Mouse (Mus musculus) hindbrain, postnatal 0 days (tissue): ENCODE measurements around the gene Sdc3. TPM values are rescaled to one million over a fixed set of nuclear protein-coding genes. Genes with fewer than 3 reads are reported as not detected.

ENCODE experiments used
- ATAC-seq: fragments of 200-750 bp; cut with Nextera tagmentation; 2 replicates; pipeline ENCODE4 v1.8.0; 2017; ENCODE audit warnings: mild to moderate bottlenecking, moderate TSS enrichment, moderate library complexity
- DNase-seq: peaks from one replicate; pipeline ENCODE4 v3.0.0-alpha.2; 2015; ENCODE audit warnings: low spot score
- H3K27ac ChIP-seq: fragments of 300-500 bp; sonication (generic); 2 replicates; pipeline ENCODE4 v1.5.1; 2014; ENCODE audit warnings: mild to moderate bottlenecking
- H3K27me3 ChIP-seq: fragments of 300-500 bp; sonication (generic); 2 replicates; pipeline ENCODE4 v1.6.1; 2014; ENCODE audit warnings: low read length, mixed read lengths; ENCODE audit not compliant: insufficient read depth
- H3K36me3 ChIP-seq: fragments of 300-500 bp; sonication (generic); 2 replicates; pipeline ENCODE4 v1.6.1; 2014; ENCODE audit warnings: low read length, mixed read lengths; ENCODE audit not compliant: insufficient read depth
- H3K4me1 ChIP-seq: fragments of 300-500 bp; sonication (generic); 2 replicates; pipeline ENCODE4 v1.6.1; 2014; ENCODE audit warnings: antibody characterized with exemption, low read length, mixed read lengths; ENCODE audit not compliant: insufficient read depth
- H3K4me2 ChIP-seq: fragments of 300-500 bp; sonication (generic); 2 replicates; pipeline ENCODE4 v1.6.1; 2014; ENCODE audit warnings: low read depth, mild to moderate bottlenecking, low read length, moderate library complexity, mixed read lengths
- H3K4me3 ChIP-seq: fragments of 300-500 bp; sonication (generic); 2 replicates; pipeline ENCODE4 v1.5.1; 2014; ENCODE audit warnings: low read length
- H3K9ac ChIP-seq: fragments of 300-500 bp; sonication (generic); replicated peaks from 2 replicates; pipeline ENCODE4 v1.6.1; 2014; ENCODE audit warnings: mild to moderate bottlenecking, low read length, moderate library complexity, mixed read lengths
- H3K9me3 ChIP-seq: fragments of 300-500 bp; sonication (generic); 2 replicates; pipeline ENCODE4 v1.6.1; 2016; ENCODE audit warnings: low read length, mixed read lengths
- CTCF ChIP-seq: IDR thresholded peaks from 2 replicates; pipeline ENCODE4 v1.5.1; 2016; ENCODE audit warnings: antibody characterized with exemption, control low read depth, low read depth
- WGBS: fragments of 180-500 bp; shearing (Covaris S2); extraction: QIAGEN DNeasy Blood & Tissue Kit; methylation state at CpG from one replicate; pipeline ENCODE4 v1.1.7; 2014; 5-methylcytosine and 5-hydroxymethylcytosine counted together
- polyA plus RNA-seq: library from polyadenylated mRNA; unstranded; fragments of >200 nt; fragmentation: Nextera tagmentation; extraction: Ambion mirVana; gene quantifications from 2 replicates; pipeline ENCODE4 v1.2.1, GENCODE M21; 2015
- total RNA-seq: library from RNA; depleted of rRNA; stranded (reverse); fragments of >200 nt; gene quantifications from 2 replicates; pipeline ENCODE4 v1.2.3, GENCODE M21; 2014

The Sdc3 gene
- total and polyA plus RNA-seq, 2 experiments from 2014 or later: 180 to 587 TPM

DNA sequence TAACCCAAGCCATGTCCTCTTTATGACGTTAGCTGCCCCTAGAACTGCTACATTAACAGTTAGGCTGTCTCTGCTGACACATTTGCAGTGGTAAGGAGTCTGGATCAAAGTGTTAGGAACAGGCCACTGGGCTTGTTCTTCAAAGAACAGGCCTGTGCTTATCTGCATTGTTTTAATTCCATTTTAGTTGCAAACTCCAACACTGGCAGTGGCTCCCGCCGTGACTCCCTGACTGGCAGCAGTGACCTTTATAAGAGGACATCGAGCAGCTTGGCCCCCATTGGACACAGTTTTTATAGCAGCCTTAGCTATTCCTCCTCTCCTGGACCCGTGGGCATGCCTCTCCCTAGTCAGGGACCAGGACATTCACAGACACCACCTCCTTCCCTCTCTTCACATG is 38.6 kb upstream of the Sdc3 start:
- Histone ChIP-seq H3K4me2 (no peak overlapping the region), H3K9ac (no peak overlapping the region), H3K27ac (no peak overlapping the region), H3K4me3 (no peak overlapping the region), H3K27me3 (no peaks in the 10 kb centered on the region), H3K4me1 (no peaks in the 10 kb centered on the region), H3K9me3 (no peaks in the 10 kb centered on the region), H3K36me3 (peaks cover 47% of the 10 kb centered on the region)
- no peak for TF ChIP-seq CTCF
- no peak for ATAC-seq
- WGBS: 67% methylated on average over 5 of the region's 5 CpGs
- DNase-seq: no peak

DNA sequence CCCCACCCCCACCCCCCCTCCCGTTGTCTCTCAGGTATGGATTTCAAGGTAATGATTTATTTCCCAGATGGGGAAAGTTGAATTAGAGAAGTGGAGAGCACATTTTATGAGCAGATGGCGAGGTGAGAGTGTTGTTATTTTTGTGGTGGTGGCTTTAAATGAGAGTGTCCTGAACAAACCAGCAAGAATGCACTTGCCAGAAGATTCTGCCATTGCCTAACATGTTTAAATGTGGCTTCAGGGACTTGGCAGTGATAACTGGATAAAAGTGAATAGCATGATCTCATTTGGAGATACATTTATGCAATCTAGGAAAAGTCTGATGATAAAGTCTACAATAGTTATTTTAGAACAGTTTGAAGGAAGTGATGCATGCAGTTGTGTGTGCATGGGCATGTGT is 37.6 kb upstream of the Sdc3 start:
- Histone ChIP-seq H3K36me3 (peaks cover 45% of the 10 kb centered on the region), H3K4me2 (no peak overlapping the region), H3K27me3 (no peaks in the 10 kb centered on the region), H3K9ac (no peak overlapping the region), H3K4me1 (no peaks in the 10 kb centered on the region), H3K4me3 (no peak overlapping the region), H3K27ac (no peak overlapping the region), H3K9me3 (no peaks in the 10 kb centered on the region)
- ATAC-seq (no peak), DNase-seq (no peak)
- 74% methylated on average over 2 of the region's 2 CpGs for WGBS
- TF ChIP-seq CTCF: no peak

DNA sequence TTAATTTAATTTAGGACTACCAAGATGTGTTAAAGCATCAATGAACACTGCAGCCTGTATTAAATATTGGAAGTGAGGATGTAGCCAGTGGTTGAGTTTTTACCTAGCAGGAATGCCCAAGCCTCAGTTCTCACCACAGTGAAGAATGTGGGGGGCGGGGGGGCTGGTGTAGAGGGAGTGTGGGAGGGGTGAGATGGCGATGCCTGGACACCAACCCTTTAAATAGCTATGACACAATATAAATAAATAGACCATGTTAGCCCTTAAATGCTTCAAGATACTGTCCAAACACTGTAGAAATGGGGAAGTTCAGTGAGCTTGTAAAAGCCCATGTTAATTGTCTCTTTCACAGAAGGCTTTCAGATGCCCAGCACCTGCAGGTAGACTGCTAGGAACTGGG is 32.5 kb upstream of the Sdc3 start:
- Histone ChIP-seq H3K9me3 (no peaks in the 10 kb centered on the region), H3K4me1 (no peaks in the 10 kb centered on the region), H3K27ac (no peak overlapping the region), H3K27me3 (no peaks in the 10 kb centered on the region), H3K4me2 (no peak overlapping the region), H3K36me3 (peaks cover 28% of the 10 kb centered on the region), H3K4me3 (no peak overlapping the region), H3K9ac (no peak overlapping the region)
- ATAC-seq (no peak), DNase-seq (no peak)
- no peak for TF ChIP-seq CTCF
- 93% methylated on average over 2 of the region's 2 CpGs for WGBS

DNA sequence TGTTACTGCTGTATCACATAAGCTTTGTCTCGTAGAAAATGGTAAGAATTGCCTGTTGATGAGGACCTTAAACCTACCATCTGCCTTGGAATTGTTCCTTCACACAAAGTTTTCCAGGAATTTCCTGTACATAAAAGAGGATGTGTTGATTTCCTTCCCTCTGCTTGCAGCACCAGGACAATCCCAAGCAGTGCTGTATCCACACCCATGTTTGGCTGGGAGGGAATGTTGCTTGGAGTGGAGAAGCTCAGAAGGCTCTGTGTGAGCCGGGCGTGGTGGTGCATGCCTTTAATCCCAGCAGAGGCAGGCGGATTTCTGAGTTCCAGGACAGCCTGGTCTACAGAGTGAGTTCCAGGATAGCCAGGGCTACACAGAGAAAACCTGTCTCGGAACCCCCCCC is 30.5 kb upstream of the Sdc3 start:
- Histone ChIP-seq H3K36me3 (peaks cover 41% of the 10 kb centered on the region), H3K27me3 (no peaks in the 10 kb centered on the region), H3K9me3 (no peaks in the 10 kb centered on the region), H3K4me1 (no peaks in the 10 kb centered on the region), H3K4me3 (no peak overlapping the region), H3K4me2 (no peak overlapping the region), H3K9ac (no peak overlapping the region), H3K27ac (no peak overlapping the region)
- no peak for ATAC-seq
- TF ChIP-seq CTCF: no peak
- no peak for DNase-seq
- WGBS: 82% methylated on average over 5 of the region's 5 CpGs

DNA sequence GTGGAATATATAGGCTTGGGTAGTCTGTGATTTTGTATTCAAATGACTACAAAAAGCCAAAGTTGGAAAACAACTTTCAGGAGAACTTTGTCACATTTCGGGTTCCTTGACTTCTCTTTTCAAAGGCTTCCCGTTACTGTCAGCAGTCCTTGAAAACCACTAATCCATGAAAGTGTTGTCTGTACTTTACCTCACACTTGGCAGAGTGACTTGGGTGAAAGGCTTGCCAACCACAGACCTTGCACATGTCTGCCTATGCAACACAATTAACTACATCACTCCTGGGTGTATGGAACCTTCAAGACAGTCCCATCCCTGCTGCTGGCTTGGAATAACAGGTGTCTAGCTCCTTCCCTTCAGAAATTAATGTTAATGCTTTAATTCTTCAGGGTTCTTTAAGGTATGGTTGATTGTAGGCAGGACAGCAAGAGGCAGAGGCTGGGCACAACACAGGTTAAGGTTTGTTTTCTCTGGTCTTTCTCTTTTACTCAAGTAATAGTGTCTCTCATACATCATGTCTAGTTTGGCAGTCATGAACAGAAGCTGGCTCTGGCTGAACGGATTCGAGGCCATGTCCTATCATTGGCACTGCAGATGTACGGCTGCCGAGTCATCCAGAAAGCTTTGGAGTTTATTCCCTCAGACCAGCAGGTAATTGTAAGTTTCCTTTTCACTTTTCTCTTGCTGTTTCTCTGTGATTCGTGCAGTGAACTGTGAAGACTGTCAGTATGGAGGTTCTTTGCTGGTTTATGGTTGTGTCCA is 26.8 kb upstream of the Sdc3 start:
- Histone ChIP-seq H3K9ac (no peak overlapping the region), H3K4me3 (no peak overlapping the region), H3K27me3 (no peaks in the 10 kb centered on the region), H3K36me3 (peaks cover 47% of the 10 kb centered on the region), H3K4me2 (no peak overlapping the region), H3K4me1 (no peaks in the 10 kb centered on the region), H3K27ac (no peak overlapping the region), H3K9me3 (no peaks in the 10 kb centered on the region)
- DNase-seq (no peak), ATAC-seq (no peak)
- 72% methylated on average over 7 of the region's 7 CpGs for WGBS
- no peak for TF ChIP-seq CTCF

DNA sequence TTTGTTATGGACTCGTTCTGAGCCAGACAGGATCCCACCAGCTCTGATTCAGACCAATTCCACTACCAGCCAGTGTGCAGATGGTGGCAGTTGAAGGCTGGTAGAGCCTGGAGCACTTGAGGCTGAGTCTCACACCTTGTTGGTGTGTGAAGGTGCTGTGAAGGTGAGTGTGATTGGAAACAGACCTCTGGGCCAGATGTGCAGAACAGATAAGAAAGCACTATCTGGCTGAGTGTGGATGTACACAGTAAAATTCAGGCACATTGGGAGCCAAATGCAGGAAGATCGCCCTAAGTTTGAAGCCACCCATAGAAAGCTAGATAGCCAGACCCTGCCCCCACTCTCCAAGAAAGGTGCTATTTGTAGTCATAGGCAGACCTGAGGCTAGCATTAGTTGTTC is 25.9 kb upstream of the Sdc3 start:
- H3K4me2 ChIP-seq: no peak overlapping the region
- H3K27me3 ChIP-seq: no peaks in the 10 kb centered on the region
- no peak overlapping the region for H3K9ac ChIP-seq
- no peaks in the 10 kb centered on the region for H3K9me3 ChIP-seq
- DNase-seq (no peak), ATAC-seq (no peak)
- no peak overlapping the region for H3K4me3 ChIP-seq
- TF ChIP-seq CTCF: no peak
- no peaks in the 10 kb centered on the region for H3K4me1 ChIP-seq
- 100% methylated on average over 1 of the region's 2 CpGs for WGBS
- H3K36me3 ChIP-seq: peaks cover 47% of the 10 kb centered on the region
- H3K27ac ChIP-seq: no peak overlapping the region

DNA sequence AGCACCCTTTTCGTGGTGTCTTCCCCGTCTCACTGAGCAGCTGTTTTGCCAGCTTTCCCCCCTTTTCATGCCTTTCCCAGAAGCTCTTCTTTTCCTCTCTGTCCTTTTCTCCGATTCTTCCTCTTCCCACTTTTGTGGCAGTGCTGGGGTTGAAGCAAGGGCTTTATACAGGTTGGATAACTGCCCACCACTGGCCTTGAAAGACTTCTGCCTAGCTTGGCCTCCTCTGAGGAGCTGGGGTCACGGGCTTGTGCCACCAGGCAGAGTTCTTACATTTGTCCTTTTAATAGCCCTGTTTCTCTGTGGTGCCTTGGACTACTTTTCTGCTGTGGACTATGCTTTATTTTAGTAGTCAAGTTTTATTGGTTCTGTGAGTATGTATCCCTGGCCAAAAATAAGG is 25.4 kb upstream of the Sdc3 start:
- Histone ChIP-seq H3K4me2 (no peak overlapping the region), H3K4me3 (no peak overlapping the region), H3K27me3 (no peaks in the 10 kb centered on the region), H3K36me3 (peaks cover 47% of the 10 kb centered on the region), H3K27ac (no peak overlapping the region), H3K9ac (no peak overlapping the region), H3K9me3 (no peaks in the 10 kb centered on the region), H3K4me1 (no peaks in the 10 kb centered on the region)
- TF ChIP-seq CTCF: no peak
- no peak for DNase-seq
- WGBS: 78% methylated on average over 4 of the region's 4 CpGs
- no peak for ATAC-seq
